Mouse (Mus musculus): ENCODE data around the gene Gabbr1. TPM values are rescaled to one million over a fixed set of nuclear protein-coding genes. Genes with fewer than 3 reads are reported as not detected.

The Gabbr1 gene
- total RNA-seq, 2 experiments from 2014 or later, result 6.0 to 8.2 TPM

DNA sequence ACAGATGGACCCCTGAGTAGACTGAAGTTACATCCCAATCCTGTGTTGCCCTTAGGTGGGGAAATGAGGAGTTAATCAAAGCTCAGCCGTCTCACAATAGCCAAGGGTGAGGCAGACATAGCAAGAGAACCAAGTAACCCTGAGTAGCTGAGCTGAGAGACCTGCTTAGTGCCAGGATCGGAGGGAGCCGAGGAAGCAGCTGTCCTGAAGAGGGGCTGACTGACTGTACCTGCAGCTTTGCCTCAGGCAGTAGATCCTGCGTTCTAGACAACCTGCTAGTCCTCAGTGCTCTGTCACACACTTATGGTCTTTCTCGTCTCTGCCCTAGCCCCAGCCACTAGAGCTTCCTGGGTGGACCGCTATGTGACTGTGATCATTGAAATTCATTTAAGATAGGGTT, 29.4 kb downstream of the Gabbr1 start:
- DNase-seq, result no peak

DNA sequence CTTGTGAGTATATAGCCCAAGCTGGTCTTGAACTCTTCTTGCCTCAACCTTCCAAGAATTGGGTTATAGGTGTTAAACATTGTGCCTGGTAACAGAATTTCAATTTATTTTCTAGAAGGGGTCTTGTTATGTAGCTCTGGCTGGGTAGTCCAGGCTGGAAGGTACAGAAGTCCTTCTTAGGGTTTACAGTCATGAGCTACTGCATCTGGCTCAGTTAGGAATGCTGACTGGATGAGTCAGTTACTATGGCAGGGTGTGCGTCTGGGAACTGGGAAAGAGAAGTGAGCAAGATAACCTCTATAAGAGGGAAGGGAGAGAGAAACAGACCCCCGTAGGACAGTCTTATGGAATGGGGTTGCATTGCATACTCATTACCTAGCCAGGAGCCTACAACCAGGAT, 30.0 kb downstream of the Gabbr1 start:
- DNase-seq, result no peak

DNA sequence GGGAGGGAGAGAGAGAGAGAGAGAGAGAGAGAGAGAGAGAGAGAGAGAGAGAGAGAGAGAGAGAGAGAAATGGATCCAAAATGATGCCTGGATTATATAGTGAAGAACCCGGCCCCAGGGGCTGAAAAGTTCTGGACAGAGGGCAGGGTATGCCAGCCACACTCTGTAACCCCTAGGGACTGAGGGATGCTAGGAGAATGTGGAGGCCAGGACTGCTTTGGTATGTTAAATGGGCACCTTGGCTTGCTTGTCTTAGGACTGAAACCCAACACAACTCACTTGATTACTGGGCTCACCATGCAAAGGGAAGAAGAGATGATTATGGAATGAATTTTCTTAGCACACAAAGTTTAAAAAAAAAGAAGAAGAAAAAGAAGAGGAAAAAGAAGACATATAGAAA, 32.4 kb downstream of the Gabbr1 start:
- DNase-seq, result no peak

DNA sequence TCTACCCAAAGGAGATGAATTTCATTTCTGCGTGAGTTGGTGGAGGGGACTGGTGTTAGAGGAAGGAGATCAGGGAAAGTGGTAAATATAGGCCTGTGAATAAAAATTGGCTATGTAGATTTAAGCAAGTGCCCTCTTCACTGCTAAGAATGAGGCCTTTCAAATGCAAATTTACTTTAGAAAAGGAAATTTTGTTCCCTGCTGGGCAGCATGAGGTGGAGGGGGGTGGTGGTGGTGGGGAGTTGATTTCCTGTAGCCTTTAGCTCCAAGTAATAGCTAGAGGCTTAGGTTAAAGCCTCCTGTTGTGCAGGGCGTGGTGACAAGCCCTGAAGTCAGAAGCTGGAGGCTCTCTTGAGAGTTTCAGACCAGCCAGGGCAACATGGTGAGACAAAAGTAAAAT, 33.2 kb downstream of the Gabbr1 start:
- DNase-seq, result no peak

DNA sequence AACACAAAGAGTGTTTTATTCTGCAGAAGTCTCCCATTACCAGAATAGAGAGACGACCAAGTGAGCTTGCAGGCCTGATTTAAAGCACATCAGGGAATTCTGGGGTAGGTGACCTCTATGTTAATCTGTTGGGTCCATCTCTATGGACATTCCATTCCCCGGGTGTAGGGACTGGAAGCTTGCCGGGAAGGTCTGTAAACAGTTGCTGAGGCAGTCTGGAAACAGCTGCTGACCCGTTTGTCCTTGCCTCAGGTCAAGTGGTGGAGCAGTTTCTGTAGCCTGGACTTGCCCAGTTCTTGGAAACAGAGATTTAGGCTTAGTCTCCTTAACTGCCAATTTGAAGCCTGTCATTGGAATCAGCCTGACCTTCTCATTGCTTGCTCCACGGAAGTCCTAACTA, 34.4 kb downstream of the Gabbr1 start:
- peak; percentile 30 to 47 for DNase-seq

DNA sequence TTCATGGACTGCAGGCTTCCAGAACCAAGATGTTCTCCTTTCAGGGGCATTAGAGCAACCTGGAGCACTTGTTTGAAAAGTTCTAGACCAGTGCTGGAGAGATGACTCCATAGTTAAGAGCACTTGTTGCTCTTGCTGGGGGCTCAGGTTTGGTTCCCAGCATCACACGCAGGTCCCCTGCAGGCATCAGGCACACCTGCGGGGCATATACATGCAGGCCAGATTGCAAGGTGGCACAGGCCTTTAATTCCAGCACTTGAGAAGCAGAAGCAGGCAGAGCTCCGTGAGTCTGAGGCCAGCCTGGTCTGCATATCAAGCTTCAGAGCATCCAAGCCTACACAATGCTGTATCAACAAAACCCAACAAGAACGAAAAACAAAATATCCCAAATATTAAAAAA, 35.9 kb downstream of the Gabbr1 start:
- no peak for DNase-seq

DNA sequence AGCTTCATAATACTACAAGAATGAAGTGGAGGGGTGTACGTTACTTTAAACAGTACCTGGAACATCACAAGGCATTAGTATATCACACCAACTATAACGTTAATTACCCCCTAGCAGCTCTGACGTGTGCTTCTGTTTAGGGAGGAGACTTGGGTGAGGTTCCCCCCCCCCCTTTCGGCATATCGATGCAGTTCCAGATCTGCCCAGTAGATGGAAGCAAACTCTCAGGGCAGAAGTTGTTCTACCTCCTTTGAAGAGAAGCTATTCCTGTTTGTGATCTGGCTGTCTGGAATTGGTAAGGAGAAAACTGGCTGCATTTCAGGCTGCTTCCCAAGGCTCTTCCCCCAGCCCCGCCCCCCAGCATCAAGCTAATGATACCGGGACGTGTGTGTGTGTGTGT, 37.6 kb downstream of the Gabbr1 start:
- DNase-seq, result peak; percentile 45 to 72

DNA sequence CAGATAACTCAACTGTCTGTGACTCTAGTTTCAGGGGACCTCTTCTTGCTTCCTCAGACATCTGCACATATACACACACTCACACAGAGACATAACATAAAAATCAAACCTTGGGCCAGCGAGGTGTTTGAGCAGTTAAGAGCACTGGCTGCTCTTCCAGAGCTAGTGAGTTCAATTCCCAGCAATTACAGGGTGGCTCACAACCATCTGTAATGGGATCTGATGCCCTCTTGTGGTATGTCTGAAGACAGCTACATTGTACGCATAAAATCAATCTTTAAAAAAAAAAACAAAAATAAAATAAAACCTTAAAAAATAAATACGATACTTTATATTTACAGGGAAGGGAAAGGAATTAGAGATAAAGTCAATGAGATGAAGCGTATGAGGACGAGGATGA, 38.9 kb downstream of the Gabbr1 start:
- DNase-seq, result no peak

DNA sequence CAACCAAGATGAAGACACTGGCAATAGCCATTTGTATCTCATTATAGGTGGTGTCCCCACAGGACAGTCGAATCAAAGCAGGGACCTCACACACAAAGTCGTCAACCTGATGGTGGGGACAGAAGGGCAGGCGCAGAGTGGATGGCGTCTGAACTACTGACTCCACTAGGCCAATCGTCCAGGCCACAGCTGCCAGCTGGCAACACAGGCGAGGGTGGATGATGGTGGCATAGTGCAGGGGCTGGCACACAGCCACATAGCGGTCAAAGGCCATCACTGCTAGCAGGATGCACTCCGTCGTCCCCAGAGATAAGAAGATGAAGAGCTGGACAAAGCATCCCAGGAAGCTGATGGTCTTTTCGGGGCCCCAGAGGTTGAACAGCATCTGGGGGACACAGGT, 39.8 kb downstream of the Gabbr1 start:
- DNase-seq, result no peak

DNA sequence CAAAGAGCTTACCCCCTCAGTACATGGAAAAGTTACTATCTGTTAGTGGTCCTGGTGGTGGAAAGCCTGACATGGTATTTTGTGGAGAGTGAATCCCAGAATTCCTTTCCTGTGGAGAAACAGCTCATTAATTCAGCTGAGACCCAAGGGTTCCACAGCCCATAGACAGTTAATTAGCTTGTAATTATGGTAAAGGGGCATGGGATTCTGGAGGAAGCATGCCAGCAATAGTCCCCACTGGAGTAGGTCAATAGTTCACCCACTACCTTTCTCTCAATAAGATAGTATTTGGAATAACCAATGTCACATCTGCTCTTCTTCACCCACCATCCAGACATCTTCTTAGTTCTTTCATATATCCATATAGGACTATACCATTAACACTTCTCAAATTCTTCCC, 42.6 kb downstream of the Gabbr1 start, which contains the start of gene Olfr90:
TSS of gene Olfr90 (minus strand) at position 101 of the 400 bp plus-strand sequence.
- no peak for DNase-seq

DNA sequence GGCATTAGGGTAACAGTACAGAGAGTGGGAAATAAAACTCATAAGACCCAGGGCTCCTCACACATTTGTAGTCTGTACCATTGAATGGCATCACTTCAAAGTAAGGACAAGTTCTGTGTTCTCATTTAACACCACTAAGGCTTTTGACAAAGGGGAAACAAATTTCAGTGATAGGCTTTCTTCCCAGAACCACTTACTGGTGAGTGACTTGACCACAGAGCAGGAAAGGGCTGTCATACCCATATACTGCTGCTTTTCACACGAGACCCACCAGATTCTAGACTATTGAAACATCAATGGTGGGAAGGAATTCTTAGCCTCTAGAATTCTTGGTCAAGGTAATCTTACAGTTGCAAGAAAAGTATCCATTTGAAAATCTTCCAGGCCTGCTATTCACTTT, 46.4 kb downstream of the Gabbr1 start:
- DNase-seq, result no peak

DNA sequence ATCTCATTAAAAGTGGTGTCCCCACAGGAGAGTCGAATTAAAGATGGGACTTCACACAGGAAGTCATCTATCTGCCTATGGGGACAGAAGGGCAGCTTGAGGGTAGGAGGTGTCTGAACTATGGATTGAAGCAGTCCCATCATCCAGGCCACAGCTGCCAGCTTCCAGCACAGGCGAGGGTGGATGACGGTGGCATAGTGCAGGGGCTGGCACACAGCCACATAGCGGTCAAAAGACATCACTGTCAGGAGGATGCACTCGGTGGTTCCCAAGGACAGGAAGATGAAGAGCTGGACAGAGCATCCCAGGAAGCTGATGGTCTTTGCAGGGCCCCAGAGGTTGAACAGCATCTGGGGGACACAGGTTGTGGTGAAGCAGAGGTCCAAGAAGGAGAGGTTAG, 47.5 kb downstream of the Gabbr1 start:
- DNase-seq, result no peak

DNA sequence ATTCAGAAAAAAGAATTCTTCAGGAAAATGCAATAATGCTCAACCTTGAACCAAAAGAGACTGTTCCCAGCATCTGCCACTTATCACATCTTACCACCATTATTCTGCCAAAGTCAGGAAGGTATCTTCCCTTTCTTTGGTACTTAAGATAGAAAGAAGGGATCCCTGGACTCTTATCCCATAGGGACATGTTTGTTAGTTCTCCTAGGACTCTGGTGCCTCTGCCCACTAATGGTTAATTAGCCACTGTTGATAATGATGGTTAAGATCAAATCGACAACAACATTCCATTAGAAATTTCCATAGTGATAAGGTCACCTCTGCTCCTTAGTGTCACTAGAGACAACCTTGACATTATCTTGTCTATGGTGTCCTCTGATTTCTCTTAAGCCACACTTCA, 52.4 kb downstream of the Gabbr1 start, which contains the start of gene Olfr91:
TSS of gene Olfr91 (minus strand) at position 101 of the 400 bp plus-strand sequence.
- no peak for DNase-seq

DNA sequence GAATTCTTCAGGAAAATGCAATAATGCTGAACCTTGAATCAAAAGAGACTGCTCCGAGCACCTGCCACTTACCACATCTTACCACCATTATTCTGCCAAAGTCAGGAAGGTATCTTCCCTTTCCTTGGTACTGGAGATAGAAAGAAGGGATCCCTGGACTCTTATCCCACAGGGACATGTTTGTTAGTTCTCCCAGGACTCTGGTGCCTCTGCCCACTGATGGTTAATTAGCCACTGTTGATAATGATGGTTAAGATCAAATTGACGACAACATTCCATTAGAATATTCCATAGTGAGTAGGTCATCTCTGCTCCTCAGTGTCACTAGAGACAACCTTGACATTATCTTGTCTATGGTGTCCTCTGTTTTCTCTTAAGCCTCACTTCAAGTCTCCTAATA, 74.2 kb downstream of the Gabbr1 start, which contains the start of gene Olfr92:
TSS of gene Olfr92 (minus strand) at position 101 of the 400 bp plus-strand sequence.
- DNase-seq, result no peak

Other genes with a start within 250 kb of the Gabbr1 start
- gene H2-M10.6, start 233.8 kb upstream of the Gabbr1 start, total RNA-seq (2021), result not detected
- 10 to 100 TPM; 17.8 to 18.5 TPM for gene Trim26, start 208.8 kb upstream of the Gabbr1 start, total RNA-seq (2021)
- gene Trim15, start 178.8 kb upstream of the Gabbr1 start, total RNA-seq (2021), result not detected
- under 1 TPM; 0.33 to 0.35 TPM for gene Trim10, start 176.4 kb upstream of the Gabbr1 start, total RNA-seq (2021)
- gene Trim40, start 155.8 kb upstream of the Gabbr1 start, total RNA-seq (2021), result not detected
- not detected for gene Trim31, start 147.8 kb upstream of the Gabbr1 start, total RNA-seq (2021)
- under 1 TPM; 0.72 to 0.87 TPM for gene Rnf39, start 103.0 kb upstream of the Gabbr1 start, total RNA-seq (2021)
- 100 to 1,000 TPM in 1 of 2 experiments, 10 to 100 TPM in 1; 95.7 to 113 TPM for gene Ppp1r11, start 94.2 kb upstream of the Gabbr1 start, total RNA-seq (2021)
- 10 to 100 TPM; 29.1 to 31.1 TPM for gene Znrd1, start 87.4 kb upstream of the Gabbr1 start, total RNA-seq (2021)
- gene Znrd1as, start 87.4 kb upstream of the Gabbr1 start, total RNA-seq (2021), result 10 to 100 TPM; 15.1 to 16.2 TPM
- gene 2410137M14Rik, start 64.7 kb upstream of the Gabbr1 start, total RNA-seq (2021), result 1 to 10 TPM in 1 of 2 experiments, under 1 TPM in 1; 0.90 to 1.0 TPM
- gene H2-M5, start 56.4 kb upstream of the Gabbr1 start, total RNA-seq (2021), result not detected
- 1 to 10 TPM; 1.7 to 2.0 TPM for gene Zfp57, start 44.8 kb upstream of the Gabbr1 start, total RNA-seq (2021)
- not detected for gene Mog, start 22.6 kb upstream of the Gabbr1 start, total RNA-seq (2021)
- gene Olfr90, start 42.5 kb downstream of the Gabbr1 start, total RNA-seq (2021), result not detected
- gene Olfr91, start 52.3 kb downstream of the Gabbr1 start, total RNA-seq (2021), result not detected
- not detected for gene Olfr92, start 74.1 kb downstream of the Gabbr1 start, total RNA-seq (2021)
- gene Olfr93, start 115.5 kb downstream of the Gabbr1 start, total RNA-seq (2021), result not detected
- 1 to 10 TPM in 1 of 2 experiments, not detected in 1; 1.2 TPM for gene Ubd, start 147.9 kb downstream of the Gabbr1 start, total RNA-seq (2021)
- not detected for gene Olfr94, start 155.0 kb downstream of the Gabbr1 start, total RNA-seq (2021)
- not detected for gene Olfr95, start 167.2 kb downstream of the Gabbr1 start, total RNA-seq (2021)
- not detected for gene Olfr96, start 174.2 kb downstream of the Gabbr1 start, total RNA-seq (2021)
- gene Olfr97, start 191.4 kb downstream of the Gabbr1 start, total RNA-seq (2021), result not detected
- gene Olfr98, start 217.8 kb downstream of the Gabbr1 start, total RNA-seq (2021), result not detected
- gene H2-M3, start 224.3 kb downstream of the Gabbr1 start, total RNA-seq (2021), result 1 to 10 TPM; 4.1 to 5.4 TPM
- not detected for gene Olfr99, start 237.5 kb downstream of the Gabbr1 start, total RNA-seq (2021)

Measured in heart, adult 18-20 months (tissue).